Mouse (Mus musculus) megakaryocyte, embryonic 14.5 days (primary cell): ENCODE measurements around the gene E2f3.

Experiments
- FLI1 ChIP-seq: IDR thresholded peaks from 2 replicates; pipeline ENCODE4 v1.6.1; 2012; ENCODE audit warnings: low read length, inconsistent platforms, mixed read lengths
- GATA1 ChIP-seq: IDR thresholded peaks from 3 replicates; pipeline ENCODE4 v1.6.1; 2012; ENCODE audit warnings: mixed read lengths, low read length, inconsistent platforms, borderline replicate concordance

- TF ChIP-seq FLI1 (no peak), GATA1 (no peak)
Observed at GRCm38 (mm10) chr13:29973610-29974009, 12.3 kb downstream of the E2f3 start.
